Mouse (Mus musculus) erythroblast, embryonic 14.5 days (primary cell): ENCODE measurements around the gene Stub1.

ENCODE experiments used
- GATA1 ChIP-seq: IDR thresholded peaks from 2 replicates; pipeline ENCODE4 v1.6.1; 2012; ENCODE audit warnings: low read length, inconsistent platforms, mixed read lengths
- TAL1 ChIP-seq: IDR thresholded peaks from 3 replicates; pipeline ENCODE4 v1.6.1; 2012; ENCODE audit warnings: low read length, inconsistent platforms, mixed read lengths

DNA sequence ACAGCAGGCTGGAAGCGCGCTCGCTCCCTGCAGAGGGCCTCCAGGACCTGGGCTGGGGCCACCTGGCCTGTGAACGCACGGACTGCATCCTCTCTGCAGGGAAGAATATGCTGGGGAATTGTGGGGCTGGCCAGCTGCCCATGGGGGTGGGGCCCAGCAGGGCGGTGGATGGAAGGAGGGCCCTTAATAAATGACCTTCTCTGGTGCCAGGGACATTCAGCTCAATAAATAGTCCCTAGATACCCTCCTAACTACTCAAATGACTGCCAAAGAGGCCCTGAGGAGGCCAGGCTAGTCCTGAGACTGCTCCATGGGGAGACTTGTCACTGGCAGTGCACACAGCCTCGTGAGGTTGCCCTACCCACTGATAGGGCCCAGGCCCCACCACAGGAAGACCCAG, 50.1 kb downstream of the Stub1 start:
- TF ChIP-seq GATA1 = no peak
- no peak for TF ChIP-seq TAL1
